Mouse (Mus musculus) heart, embryonic 14.5 days (tissue): ENCODE measurements around the gene Popdc2. TPM values are rescaled to one million over a fixed set of nuclear protein-coding genes. Genes with fewer than 3 reads are reported as not detected.

Experiments
- ATAC-seq: fragments of 200-750 bp; cut with Nextera tagmentation; 2 replicates; pipeline ENCODE4 v1.8.0; 2017; ENCODE audit warnings: low read depth, moderate TSS enrichment; ENCODE audit not compliant: insufficient number of reproducible peaks, insufficient read depth, low FRiP score
- H3K27ac ChIP-seq, 2 experiments: fragments of 200-500 bp in 1 of 2; fragments of 300-500 bp in 1 of 2; sonication (generic) in 1 of 2; replicated peaks in 1 of 2; 2 replicates each; pipeline ENCODE4 v1.5.1; 2012 to 2014; ENCODE audit warnings: low read depth in 2 of 2, low read length in 2 of 2, control low read depth in 1 of 2, mild to moderate bottlenecking in 1 of 2, mixed read lengths in 1 of 2; ENCODE audit not compliant: control insufficient read depth in 1 of 2, insufficient read depth in 1 of 2
- H3K27me3 ChIP-seq: fragments of 300-500 bp; sonication (generic); 2 replicates; pipeline ENCODE4 v1.6.1; 2014; ENCODE audit warnings: mild to moderate bottlenecking, low read length, control low read depth; ENCODE audit not compliant: control insufficient read depth, insufficient read depth
- H3K36me3 ChIP-seq: fragments of 300-500 bp; sonication (generic); 2 replicates; pipeline ENCODE4 v1.6.1; 2014; ENCODE audit warnings: mild to moderate bottlenecking, control low read depth, low read length, mixed read lengths; ENCODE audit not compliant: control insufficient read depth, insufficient read depth
- H3K4me1 ChIP-seq, 2 experiments: fragments of 200-500 bp in 1 of 2; fragments of 300-500 bp in 1 of 2; sonication (generic) in 1 of 2; 2 replicates each; pipeline ENCODE4 v1.6.1; 2012 to 2014; ENCODE audit warnings: low read length in 2 of 2, control low read depth in 1 of 2, mixed read lengths in 1 of 2; ENCODE audit not compliant: control insufficient read depth in 2 of 2, insufficient read depth in 2 of 2
- H3K4me2 ChIP-seq: fragments of 300-500 bp; sonication (generic); 2 replicates; pipeline ENCODE4 v1.6.1; 2014; ENCODE audit warnings: mild to moderate bottlenecking, low read length
- H3K4me3 ChIP-seq, 2 experiments: fragments of 200-500 bp in 1 of 2; fragments of 300-500 bp in 1 of 2; sonication (generic) in 1 of 2; 2 replicates each; pipeline ENCODE4 v1.5.1; 2012 to 2014; ENCODE audit warnings: low read length in 2 of 2, mild to moderate bottlenecking in 2 of 2, control low read depth in 1 of 2, low read depth in 1 of 2, moderate library complexity in 1 of 2; ENCODE audit not compliant: control insufficient read depth in 1 of 2, insufficient read depth in 1 of 2
- H3K9ac ChIP-seq: fragments of 300-500 bp; sonication (generic); 2 replicates; pipeline ENCODE4 v1.6.1; 2014; ENCODE audit warnings: mild to moderate bottlenecking, low read length
- H3K9me3 ChIP-seq: fragments of 300-500 bp; sonication (generic); 2 replicates; pipeline ENCODE4 v1.6.1; 2016; ENCODE audit warnings: low read length, control low read depth; ENCODE audit not compliant: control insufficient read depth
- WGBS: fragments of 180-500 bp; shearing (Covaris S2); extraction: QIAGEN DNeasy Blood & Tissue Kit; methylation state at CpG from one replicate; pipeline ENCODE4 v1.1.7; 2014; 5-methylcytosine and 5-hydroxymethylcytosine counted together
- polyA plus RNA-seq: library from polyadenylated mRNA; unstranded; fragments of >200 nt; fragmentation: Nextera tagmentation; extraction: Ambion mirVana; gene quantifications from 2 replicates; pipeline ENCODE4 v1.2.1, GENCODE M21; 2014

Gene Popdc2
- polyA plus RNA-seq, 1 experiment from 2014 or later, result 364 TPM

- peak overlapping the region; percentile 42 for H3K9ac ChIP-seq
- H3K4me3 ChIP-seq, result peak overlapping the region; percentile 14 to 26; a peak in 3 of 4 replicates
- H3K4me2 ChIP-seq, result peak overlapping the region; percentile 44
- ATAC-seq, result no peak
- 46% methylated on average over 8 of the region's 8 CpGs for WGBS
- H3K4me1 ChIP-seq, result peaks cover 23 to 52% of the 10 kb centered on the region in 2 experiments; a peak in 3 of 4 replicates
- H3K36me3 ChIP-seq, result peaks cover 72% of the 10 kb centered on the region
- no peaks in the 10 kb centered on the region for H3K27me3 ChIP-seq
- H3K9me3 ChIP-seq, result no peaks in the 10 kb centered on the region
- peak overlapping the region; percentile 8 to 47; a peak in 2 of 4 replicates for H3K27ac ChIP-seq
Observed at GRCm38 (mm10) chr16:38376841-38377249, 14.8 kb downstream of the Popdc2 start.

GRCm38 (mm10) chr16:38377546-38377945 lies 15.5 kb downstream of the Popdc2 start:
- Histone ChIP-seq H3K27ac (no peak overlapping the region), H3K9ac (no peak overlapping the region), H3K4me1 (peaks cover 23 to 46% of the 10 kb centered on the region in 2 experiments; a peak in 3 of 4 replicates), H3K27me3 (no peaks in the 10 kb centered on the region), H3K9me3 (no peaks in the 10 kb centered on the region), H3K4me3 (no peak overlapping the region), H3K4me2 (no peak overlapping the region), H3K36me3 (peaks cover 65% of the 10 kb centered on the region)
- no peak for ATAC-seq
- WGBS, result 61% methylated on average over 6 of the region's 6 CpGs

GRCm38 (mm10) chr16:38378591-38378990 lies 16.6 kb downstream of the Popdc2 start:
- peak; percentile 23; the same call in 1 of the 2 replicates for ATAC-seq
- Histone ChIP-seq H3K9me3 (no peaks in the 10 kb centered on the region), H3K4me3 (no peak overlapping the region), H3K36me3 (peaks cover 54% of the 10 kb centered on the region), H3K4me2 (no peak overlapping the region), H3K27me3 (no peaks in the 10 kb centered on the region), H3K27ac (no peak overlapping the region), H3K4me1 (peaks cover 21 to 39% of the 10 kb centered on the region in 2 experiments; a peak in 3 of 4 replicates), H3K9ac (no peak overlapping the region)
- WGBS, result 74% methylated on average over 6 of the region's 6 CpGs

- H3K27me3 ChIP-seq, result no peaks in the 10 kb centered on the region
- H3K27ac ChIP-seq, result no peak overlapping the region
- H3K4me3 ChIP-seq, result no peak overlapping the region
- no peaks in the 10 kb centered on the region for H3K9me3 ChIP-seq
- no peak overlapping the region for H3K9ac ChIP-seq
- no peak for ATAC-seq
- WGBS, result 40% methylated on average over 6 of the region's 6 CpGs
- no peak overlapping the region for H3K4me2 ChIP-seq
- peaks cover 17 to 34% of the 10 kb centered on the region in 2 experiments; a peak in 3 of 4 replicates for H3K4me1 ChIP-seq
- peaks cover 49% of the 10 kb centered on the region for H3K36me3 ChIP-seq
Observed at GRCm38 (mm10) chr16:38379088-38379487, 17.1 kb downstream of the Popdc2 start.

GRCm38 (mm10) chr16:38379493-38379892 lies 17.5 kb downstream of the Popdc2 start:
- Histone ChIP-seq H3K4me1 (peaks cover 15 to 30% of the 10 kb centered on the region in 2 experiments; a peak in 3 of 4 replicates), H3K9me3 (no peaks in the 10 kb centered on the region), H3K27me3 (no peaks in the 10 kb centered on the region), H3K27ac (no peak overlapping the region), H3K4me3 (no peak overlapping the region), H3K36me3 (peaks cover 45% of the 10 kb centered on the region), H3K9ac (no peak overlapping the region), H3K4me2 (no peak overlapping the region)
- 52% methylated on average over 3 of the region's 3 CpGs for WGBS
- no peak for ATAC-seq

GRCm38 (mm10) chr16:38379926-38380325 lies 17.9 kb downstream of the Popdc2 start:
- Histone ChIP-seq H3K4me2 (no peak overlapping the region), H3K27me3 (no peaks in the 10 kb centered on the region), H3K27ac (no peak overlapping the region), H3K9me3 (no peaks in the 10 kb centered on the region), H3K4me1 (peaks cover 12 to 26% of the 10 kb centered on the region in 2 experiments; a peak in 3 of 4 replicates), H3K36me3 (peaks cover 41% of the 10 kb centered on the region), H3K4me3 (no peak overlapping the region), H3K9ac (no peak overlapping the region)
- WGBS, result 89% methylated on average over 3 of the region's 3 CpGs
- no peak for ATAC-seq

- ATAC-seq, result no peak
- 0 out of 4 replicates have a peak, but pooled peaks cover 0 to 4% of the 10 kb centered on the region in 2 experiments for H3K4me1 ChIP-seq
- H3K27ac ChIP-seq, result no peak overlapping the region
- no peak overlapping the region for H3K9ac ChIP-seq
- H3K36me3 ChIP-seq, result peaks cover 6% of the 10 kb centered on the region
- H3K9me3 ChIP-seq, result no peaks in the 10 kb centered on the region
- H3K4me2 ChIP-seq, result no peak overlapping the region
- no peak overlapping the region for H3K4me3 ChIP-seq
- no peaks in the 10 kb centered on the region for H3K27me3 ChIP-seq
- 81% methylated on average over 2 of the region's 2 CpGs for WGBS
Observed at GRCm38 (mm10) chr16:38383683-38384082, 21.7 kb downstream of the Popdc2 start.

- Histone ChIP-seq H3K4me1 (no peaks in the 10 kb centered on the region), H3K27ac (no peak overlapping the region), H3K36me3 (no peaks in the 10 kb centered on the region), H3K4me2 (no peak overlapping the region), H3K4me3 (no peak overlapping the region), H3K9ac (no peak overlapping the region), H3K9me3 (no peaks in the 10 kb centered on the region), H3K27me3 (no peaks in the 10 kb centered on the region)
- WGBS, result 81% methylated on average over 6 of the region's 6 CpGs
- no peak for ATAC-seq
Observed at GRCm38 (mm10) chr16:38385184-38385634, 23.2 kb downstream of the Popdc2 start.
